Mouse (Mus musculus): ENCODE measurements around the gene Tmco5. TPM values are rescaled to one million over a fixed set of nuclear protein-coding genes. Genes with fewer than 3 reads are reported as not detected.

The Tmco5 gene
- polyA plus RNA-seq (2014; fragmentation: Nextera tagmentation; extraction: Ambion mirVana): not detected in 2 replicates

GRCm38 (mm10) chr2:116878391-116878790, at the start of gene Tmco5:
TSS of gene Tmco5 (plus strand) at chr2:116878691.
- no peaks in the 10 kb centered on the region for H3K36me3 ChIP-seq (ENCODE audit: control insufficient read depth, insufficient read depth, low read length)
- no peaks in the 10 kb centered on the region for H3K27me3 ChIP-seq (ENCODE audit: control insufficient read depth, insufficient read depth, low read length)
- no peak within 1 kb of the TSS for H3K4me2 ChIP-seq
- H3K27ac ChIP-seq (ENCODE audit: low read depth, low read length): no peak within 1 kb of the TSS
- no peak within 1 kb of the TSS for H3K9ac ChIP-seq (ENCODE audit: low read depth, low read length)
- 83% methylated on average over 3 of the region's 3 CpGs for WGBS (ENCODE audit: insufficient replicate concordance)
- no peaks in the 10 kb centered on the region for H3K4me1 ChIP-seq (ENCODE audit: control insufficient read depth, insufficient read depth, low read length)
- H3K4me3 ChIP-seq (ENCODE audit: low read depth, low read length): no peak within 1 kb of the TSS
- H3K9me3 ChIP-seq (replicated peaks; ENCODE audit: control insufficient read depth, low read length): no peaks in the 10 kb centered on the region
- ATAC-seq (replicated peaks; ENCODE audit: insufficient number of reproducible peaks, low FRiP score, low TSS enrichment): no peak

DNA sequence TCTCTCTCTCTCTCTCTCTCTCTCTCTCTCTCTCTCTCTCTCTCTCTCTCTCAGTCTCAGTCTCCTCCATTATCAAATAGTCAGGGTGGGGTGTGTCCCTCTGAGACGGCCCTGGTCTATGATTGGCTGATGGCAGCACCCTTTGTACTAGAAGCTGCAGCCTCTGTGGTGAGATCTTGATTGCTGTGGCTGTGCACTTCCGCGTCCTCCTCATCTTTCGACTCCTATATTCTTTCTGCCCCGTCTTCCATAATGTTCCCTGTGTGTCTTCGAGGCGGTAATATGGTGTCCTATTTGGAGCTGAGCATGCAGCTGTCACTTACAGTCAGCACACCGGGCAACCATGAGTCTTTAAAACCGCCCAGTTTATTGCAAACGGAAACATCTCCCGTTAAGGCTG, 46.6 kb upstream of the Tmco5 start:
- Histone ChIP-seq H3K36me3 (ENCODE audit: control insufficient read depth, insufficient read depth, low read length) (no peaks in the 10 kb centered on the region), H3K4me3 (ENCODE audit: low read depth, low read length) (no peak overlapping the region), H3K27me3 (ENCODE audit: control insufficient read depth, insufficient read depth, low read length) (no peaks in the 10 kb centered on the region), H3K9me3 (replicated peaks; ENCODE audit: control insufficient read depth, low read length) (no peaks in the 10 kb centered on the region), H3K9ac (ENCODE audit: low read depth, low read length) (no peak overlapping the region), H3K4me1 (ENCODE audit: control insufficient read depth, insufficient read depth, low read length) (no peaks in the 10 kb centered on the region), H3K4me2 (no peak overlapping the region), H3K27ac (ENCODE audit: low read depth, low read length) (no peak overlapping the region)
- ATAC-seq (replicated peaks; ENCODE audit: insufficient number of reproducible peaks, low FRiP score, low TSS enrichment): no peak
- WGBS (ENCODE audit: insufficient replicate concordance): 63% methylated on average over 11 of the region's 11 CpGs

DNA sequence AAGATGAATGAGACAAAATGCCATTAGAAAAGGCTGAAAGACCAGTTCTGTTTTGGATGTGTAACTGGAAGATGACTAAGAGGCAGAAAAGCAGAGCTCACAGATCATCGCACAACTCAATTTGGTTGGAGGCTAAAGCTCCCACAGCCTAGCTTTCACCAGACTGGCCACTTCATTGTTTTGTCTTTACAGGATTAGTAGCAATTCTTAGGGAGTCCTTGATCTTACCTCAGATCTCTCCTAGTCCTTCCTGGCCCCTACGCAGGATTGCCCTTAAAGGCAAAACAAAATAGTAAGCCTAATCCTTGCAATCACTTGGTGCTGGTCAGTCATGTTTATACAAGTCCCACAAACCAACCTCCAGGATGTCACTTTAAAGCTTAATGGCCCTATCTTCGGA, 40.7 kb upstream of the Tmco5 start:
- Histone ChIP-seq H3K4me1 (ENCODE audit: control insufficient read depth, insufficient read depth, low read length) (no peaks in the 10 kb centered on the region), H3K4me2 (no peak overlapping the region), H3K4me3 (ENCODE audit: low read depth, low read length) (no peak overlapping the region), H3K9ac (ENCODE audit: low read depth, low read length) (no peak overlapping the region), H3K36me3 (ENCODE audit: control insufficient read depth, insufficient read depth, low read length) (no peaks in the 10 kb centered on the region), H3K27ac (ENCODE audit: low read depth, low read length) (no peak overlapping the region), H3K27me3 (ENCODE audit: control insufficient read depth, insufficient read depth, low read length) (no peaks in the 10 kb centered on the region), H3K9me3 (replicated peaks; ENCODE audit: control insufficient read depth, low read length) (no peaks in the 10 kb centered on the region)
- no peak for ATAC-seq (replicated peaks; ENCODE audit: insufficient number of reproducible peaks, low FRiP score, low TSS enrichment)
- WGBS (ENCODE audit: insufficient replicate concordance): 55% methylated on average over 3 of the region's 3 CpGs

GRCm38 (mm10) chr2:116838538-116839197, 39.8 kb upstream of the Tmco5 start:
- no peaks in the 10 kb centered on the region for H3K4me1 ChIP-seq (ENCODE audit: control insufficient read depth, insufficient read depth, low read length)
- no peak overlapping the region for H3K4me2 ChIP-seq
- no peak overlapping the region for H3K4me3 ChIP-seq (ENCODE audit: low read depth, low read length)
- no peak overlapping the region for H3K27ac ChIP-seq (ENCODE audit: low read depth, low read length)
- no peaks in the 10 kb centered on the region for H3K9me3 ChIP-seq (replicated peaks; ENCODE audit: control insufficient read depth, low read length)
- H3K36me3 ChIP-seq (ENCODE audit: control insufficient read depth, insufficient read depth, low read length): no peaks in the 10 kb centered on the region
- WGBS (ENCODE audit: insufficient replicate concordance): 46% methylated on average over 8 of the region's 8 CpGs
- H3K9ac ChIP-seq (ENCODE audit: low read depth, low read length): no peak overlapping the region
- no peaks in the 10 kb centered on the region for H3K27me3 ChIP-seq (ENCODE audit: control insufficient read depth, insufficient read depth, low read length)
- ATAC-seq (replicated peaks; ENCODE audit: insufficient number of reproducible peaks, low FRiP score, low TSS enrichment): no peak

DNA sequence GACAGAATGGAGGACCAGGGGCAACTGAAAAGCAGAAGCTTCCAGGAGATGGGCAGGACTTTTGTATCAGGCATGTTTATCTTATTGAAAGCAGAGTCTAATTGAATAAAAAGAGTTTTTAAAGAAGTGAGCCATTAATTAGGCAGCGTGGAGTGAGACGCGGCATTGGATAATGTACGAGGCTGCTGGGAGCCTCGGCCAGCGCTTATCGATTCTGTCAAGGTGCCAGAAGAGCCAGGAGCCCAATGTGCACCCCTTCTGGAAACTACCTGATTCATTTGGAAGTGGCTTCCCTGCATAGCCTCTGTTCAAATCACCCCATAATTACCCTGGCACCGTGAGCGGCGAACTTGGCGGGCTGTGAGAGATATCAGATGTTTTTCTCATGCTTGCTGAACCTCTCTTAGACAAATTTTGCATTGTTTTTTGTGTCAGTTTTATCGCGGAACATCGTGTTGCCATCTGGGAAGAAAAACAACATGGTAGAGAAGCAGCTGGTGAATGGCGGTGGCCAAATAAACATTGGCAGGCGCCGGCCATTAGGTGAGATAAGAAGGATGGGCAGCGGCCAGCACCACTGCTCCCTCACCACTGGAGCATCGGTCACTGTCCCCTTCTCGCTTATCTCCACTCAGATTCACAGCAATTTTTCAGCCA, 28.4 kb upstream of the Tmco5 start:
- H3K27me3 ChIP-seq (ENCODE audit: control insufficient read depth, insufficient read depth, low read length): no peaks in the 10 kb centered on the region
- H3K4me2 ChIP-seq: no peak overlapping the region
- 61% methylated on average over 20 of the region's 20 CpGs for WGBS (ENCODE audit: insufficient replicate concordance)
- no peaks in the 10 kb centered on the region for H3K36me3 ChIP-seq (ENCODE audit: control insufficient read depth, insufficient read depth, low read length)
- no peak overlapping the region for H3K27ac ChIP-seq (ENCODE audit: low read depth, low read length)
- H3K9me3 ChIP-seq (replicated peaks; ENCODE audit: control insufficient read depth, low read length): no peaks in the 10 kb centered on the region
- no peak overlapping the region for H3K4me3 ChIP-seq (ENCODE audit: low read depth, low read length)
- H3K4me1 ChIP-seq (ENCODE audit: control insufficient read depth, insufficient read depth, low read length): no peaks in the 10 kb centered on the region
- ATAC-seq (replicated peaks; ENCODE audit: insufficient number of reproducible peaks, low FRiP score, low TSS enrichment): no peak
- no peak overlapping the region for H3K9ac ChIP-seq (ENCODE audit: low read depth, low read length)

GRCm38 (mm10) chr2:116851356-116851755, 27.1 kb upstream of the Tmco5 start:
- Histone ChIP-seq H3K4me2 (no peak overlapping the region), H3K4me3 (ENCODE audit: low read depth, low read length) (no peak overlapping the region), H3K36me3 (ENCODE audit: control insufficient read depth, insufficient read depth, low read length) (no peaks in the 10 kb centered on the region), H3K9ac (ENCODE audit: low read depth, low read length) (no peak overlapping the region), H3K4me1 (ENCODE audit: control insufficient read depth, insufficient read depth, low read length) (no peaks in the 10 kb centered on the region), H3K27me3 (ENCODE audit: control insufficient read depth, insufficient read depth, low read length) (no peaks in the 10 kb centered on the region), H3K9me3 (replicated peaks; ENCODE audit: control insufficient read depth, low read length) (no peaks in the 10 kb centered on the region), H3K27ac (ENCODE audit: low read depth, low read length) (no peak overlapping the region)
- WGBS (ENCODE audit: insufficient replicate concordance): 70% methylated on average over 4 of the region's 4 CpGs
- ATAC-seq (replicated peaks; ENCODE audit: insufficient number of reproducible peaks, low FRiP score, low TSS enrichment): no peak

- no peak overlapping the region for H3K27ac ChIP-seq (ENCODE audit: low read depth, low read length)
- H3K4me2 ChIP-seq: no peak overlapping the region
- H3K36me3 ChIP-seq (ENCODE audit: control insufficient read depth, insufficient read depth, low read length): no peaks in the 10 kb centered on the region
- H3K4me1 ChIP-seq (ENCODE audit: control insufficient read depth, insufficient read depth, low read length): no peaks in the 10 kb centered on the region
- H3K4me3 ChIP-seq (ENCODE audit: low read depth, low read length): no peak overlapping the region
- no peaks in the 10 kb centered on the region for H3K9me3 ChIP-seq (replicated peaks; ENCODE audit: control insufficient read depth, low read length)
- no peaks in the 10 kb centered on the region for H3K27me3 ChIP-seq (ENCODE audit: control insufficient read depth, insufficient read depth, low read length)
- no peak overlapping the region for H3K9ac ChIP-seq (ENCODE audit: low read depth, low read length)
- 0 out of 2 replicates have a peak, but pooled peaks have one; percentile 26 for ATAC-seq (replicated peaks; ENCODE audit: insufficient number of reproducible peaks, low FRiP score, low TSS enrichment)
- WGBS (ENCODE audit: insufficient replicate concordance): 44% methylated on average over 5 of the region's 5 CpGs
These were observed 26.2 kb upstream of the Tmco5 start for GRCm38 (mm10) chr2:116852249-116852648.

DNA sequence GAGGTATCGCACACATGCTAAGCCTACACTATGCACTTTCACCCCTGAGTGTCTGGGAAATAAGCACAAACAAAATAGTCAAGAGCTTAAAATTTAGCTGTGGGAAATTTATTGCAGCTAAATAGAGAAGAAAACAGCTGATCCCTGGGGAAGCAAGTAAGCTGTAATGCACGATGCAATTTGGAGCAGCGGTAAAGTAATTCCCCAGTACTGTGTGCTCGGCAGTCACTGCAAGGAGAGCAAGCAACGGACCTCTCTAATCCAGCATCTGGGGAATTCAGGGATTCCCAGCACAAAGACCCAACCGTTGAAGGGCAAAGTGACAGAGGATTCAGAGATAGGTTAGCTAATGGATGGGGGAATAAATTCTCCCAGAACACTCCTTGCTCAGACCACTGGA, 19.8 kb upstream of the Tmco5 start:
- no peak overlapping the region for H3K4me3 ChIP-seq (ENCODE audit: low read depth, low read length)
- H3K4me2 ChIP-seq: no peak overlapping the region
- H3K27ac ChIP-seq (ENCODE audit: low read depth, low read length): no peak overlapping the region
- ATAC-seq (replicated peaks; ENCODE audit: insufficient number of reproducible peaks, low FRiP score, low TSS enrichment): no peak
- no peaks in the 10 kb centered on the region for H3K27me3 ChIP-seq (ENCODE audit: control insufficient read depth, insufficient read depth, low read length)
- H3K36me3 ChIP-seq (ENCODE audit: control insufficient read depth, insufficient read depth, low read length): no peaks in the 10 kb centered on the region
- H3K4me1 ChIP-seq (ENCODE audit: control insufficient read depth, insufficient read depth, low read length): no peaks in the 10 kb centered on the region
- H3K9me3 ChIP-seq (replicated peaks; ENCODE audit: control insufficient read depth, low read length): no peaks in the 10 kb centered on the region
- 74% methylated on average over 6 of the region's 6 CpGs for WGBS (ENCODE audit: insufficient replicate concordance)
- H3K9ac ChIP-seq (ENCODE audit: low read depth, low read length): no peak overlapping the region
